17 mouse cellular contexts compared by ENCODE assay signal in the genomic region with DNA sequence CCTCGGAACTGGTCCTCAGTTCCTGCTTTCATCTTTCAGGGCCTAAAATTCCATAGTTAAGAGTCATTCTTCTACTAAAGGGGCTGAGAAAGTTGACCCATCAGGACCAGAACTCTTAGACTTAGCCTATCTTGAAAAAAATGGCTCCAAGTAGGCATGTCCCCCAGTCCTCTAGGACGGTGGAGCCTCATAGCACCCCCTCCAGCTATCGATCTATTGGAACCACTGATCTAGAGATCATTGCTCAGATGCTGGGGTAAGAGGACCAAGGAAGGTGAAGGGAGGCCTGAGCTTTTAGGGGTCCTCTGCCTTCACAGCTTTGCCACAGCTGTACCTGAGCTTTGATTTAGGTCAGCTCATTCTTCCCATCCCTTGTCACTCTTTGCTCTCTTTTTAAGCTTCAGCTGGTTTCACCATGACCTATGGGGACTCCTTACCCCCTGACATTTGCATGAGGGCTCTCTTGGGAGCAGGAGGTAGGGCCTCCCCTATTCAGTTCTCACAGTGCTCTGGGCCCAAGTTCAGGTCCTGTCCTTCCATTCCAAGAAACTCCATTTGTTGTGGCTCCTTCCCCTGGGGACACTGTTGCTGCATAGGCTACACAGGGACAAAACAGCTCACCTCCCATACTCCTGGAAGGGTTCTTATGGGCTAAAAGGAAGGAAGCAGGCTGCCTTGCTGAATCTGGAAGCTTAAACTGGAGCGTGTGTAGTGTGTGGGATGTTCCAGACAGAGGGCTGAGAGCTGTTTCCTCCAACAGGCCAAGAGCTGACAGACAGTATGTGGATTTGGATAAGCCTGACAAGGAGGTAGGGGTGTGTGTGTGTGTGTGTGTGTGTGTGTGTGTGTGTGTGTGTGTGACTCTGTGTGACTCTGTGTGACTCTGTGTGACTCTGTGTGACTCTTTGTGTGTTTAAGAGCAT. TPM values are rescaled to one million over a fixed set of nuclear protein-coding genes. Genes with fewer than 3 reads are reported as not detected.
DNase-seq lines count a peak whose midpoint lies in the region; ATAC-seq lines count a peak whose summit lies in the region.
"Had no signal": no experiment of that assay in that cellular context is flagged by ENCODE, and none has a peak within 500 bp of the region (broad histone marks: within the 10 kb centered on the region; RNA-seq: fewer than 3 reads in every experiment).

No protein-coding gene starts in this region.

- peak overlapping the region; percentile 66 for H3K4me2 ChIP-seq in liver, embryonic 16.5 days (ENCODE audit: low read depth, low read length)
- no peak overlapping the region for H3K4me2 ChIP-seq in hindbrain, embryonic 12.5 days (replicated peaks)
- H3K4me2 ChIP-seq: lung, embryonic 14.5 days; neural tube, embryonic 13.5 days had no signal

- H3K9me3 ChIP-seq in heart, embryonic 10.5 days: no peaks in the 10 kb centered on the region
- H3K9me3 ChIP-seq in liver, embryonic 16.5 days (replicated peaks; ENCODE audit: control insufficient read depth, low read length): no peaks in the 10 kb centered on the region
- no peaks in the 10 kb centered on the region for H3K9me3 ChIP-seq in hindbrain, embryonic 12.5 days (replicated peaks)
- H3K9me3 ChIP-seq: neural tube, embryonic 13.5 days had no signal

- no peak overlapping the region for H3K4me3 ChIP-seq in heart, embryonic 10.5 days
- H3K4me3 ChIP-seq in liver, embryonic 16.5 days (ENCODE audit: low read depth, low read length): peak overlapping the region; percentile 59
- H3K4me3 ChIP-seq in hindbrain, embryonic 12.5 days: no peak overlapping the region
- H3K4me3 ChIP-seq: neural tube, embryonic 13.5 days had no signal

- 77% methylated on average over 4 of the region's 4 CpGs for WGBS in heart, embryonic 10.5 days
- WGBS in liver, embryonic 16.5 days (ENCODE audit: insufficient replicate concordance): 48% methylated on average over 4 of the region's 4 CpGs
- 91% methylated on average over 4 of the region's 4 CpGs for WGBS in hindbrain, embryonic 12.5 days

- H3K4me1 ChIP-seq in heart, embryonic 10.5 days: 0 out of 2 replicates have a peak, but pooled peaks cover 2% of the 10 kb centered on the region
- peaks cover 20% of the 10 kb centered on the region for H3K4me1 ChIP-seq in liver, embryonic 16.5 days (ENCODE audit: control insufficient read depth, low read depth, low read length)
- no peaks in the 10 kb centered on the region for H3K4me1 ChIP-seq in hindbrain, embryonic 12.5 days
- H3K4me1 ChIP-seq: neural tube, embryonic 13.5 days had no signal

- intact Hi-C loops in heart, postnatal 36 days (cut with DNase I): no loop called here

- H3K36me3 ChIP-seq in heart, embryonic 10.5 days: no peaks in the 10 kb centered on the region
- H3K36me3 ChIP-seq in liver, embryonic 16.5 days (ENCODE audit: control insufficient read depth, insufficient read depth): no peaks in the 10 kb centered on the region
- H3K36me3 ChIP-seq in hindbrain, embryonic 12.5 days: no peaks in the 10 kb centered on the region
- H3K36me3 ChIP-seq: neural tube, embryonic 13.5 days had no signal

- peak; percentile 58 for DNase-seq in heart, embryonic 10.5 days (ENCODE audit: low spot score)
- no peak for DNase-seq in heart, postnatal 36 days
- peak; percentile 50 for DNase-seq in right cerebral cortex, adult 18-20 months
- DNase-seq in right cerebral cortex, postnatal 4 days: no peak
- DNase-seq in adipocyte (ENCODE audit: low spot score): peak; percentile 8
- no peak for DNase-seq in lung, postnatal 4 days
- DNase-seq: gastrocnemius, adult 2 months; heart, postnatal 10 days; kidney, adult 11 months; lung, embryonic 14.5 days; midbrain, embryonic 14.5 days had no signal

- no peak overlapping the region for H3K27ac ChIP-seq in heart, embryonic 10.5 days
- H3K27ac ChIP-seq in liver, embryonic 16.5 days (ENCODE audit: low read length): no peak overlapping the region
- no peak overlapping the region for H3K27ac ChIP-seq in hindbrain, embryonic 12.5 days
- H3K27ac ChIP-seq: gastrocnemius, adult 2 months; neural tube, embryonic 13.5 days had no signal

- H3K9ac ChIP-seq in liver, embryonic 16.5 days (ENCODE audit: low read depth, low read length): no peak overlapping the region; the same call in 1 of the 2 replicates
- H3K9ac ChIP-seq in hindbrain, embryonic 12.5 days: no peak overlapping the region
- H3K9ac ChIP-seq: lung, embryonic 14.5 days; neural tube, embryonic 13.5 days had no signal

- ATAC-seq in liver, embryonic 16.5 days (ENCODE audit: low read depth): no peak
- ATAC-seq in hindbrain, embryonic 12.5 days (ENCODE audit: low FRiP score): no peak

- H3K27me3 ChIP-seq in heart, embryonic 10.5 days (ENCODE audit: insufficient read depth, poor library complexity, severe bottlenecking): no peaks in the 10 kb centered on the region
- H3K27me3 ChIP-seq in liver, embryonic 16.5 days (ENCODE audit: control insufficient read depth, insufficient read depth, low read depth, low read length): no peaks in the 10 kb centered on the region
- H3K27me3 ChIP-seq in hindbrain, embryonic 12.5 days: no peaks in the 10 kb centered on the region
- H3K27me3 ChIP-seq: neural tube, embryonic 13.5 days had no signal

RNA-seq across cellular contexts. Expression of a gene that starts 20.2 kb away (rescaled TPM):
- polyA plus RNA-seq in heart, embryonic 10.5 days (2016; fragmentation: Nextera tagmentation; extraction: Ambion mirVana): 1.1 and 1.3 TPM in 2 replicates
- total RNA-seq in heart, postnatal 36 days (2021): 1 to 10 TPM in 1 of 2 experiments, under 1 TPM in 1; 0.89 to 1.4 TPM
- polyA plus RNA-seq in liver, embryonic 16.5 days (2015; fragmentation: Nextera tagmentation; extraction: Ambion mirVana): 6.8 and 7.3 TPM in 2 replicates
- 1.7 and 2.0 TPM in 2 replicates for polyA plus RNA-seq in hindbrain, embryonic 12.5 days (2016; fragmentation: Nextera tagmentation; extraction: Ambion mirVana)

RNA-seq across cellular contexts. Expression of a gene that starts 51.0 kb away (rescaled TPM):
- not detected in 2 replicates for polyA plus RNA-seq in heart, embryonic 10.5 days (2016; fragmentation: Nextera tagmentation; extraction: Ambion mirVana)
- total RNA-seq in heart, postnatal 36 days (2021): under 1 TPM; 0.14 to 0.25 TPM
- 13.4 and 14.2 TPM in 2 replicates for polyA plus RNA-seq in liver, embryonic 16.5 days (2015; fragmentation: Nextera tagmentation; extraction: Ambion mirVana)
- polyA plus RNA-seq in hindbrain, embryonic 12.5 days (2016; fragmentation: Nextera tagmentation; extraction: Ambion mirVana): 0.31 TPM in 1 of 2 replicates, not detected in the other
- total RNA-seq: gastrocnemius, adult 2 months; layer of hippocampus, adult 18-20 months had no signal
- polyA plus RNA-seq: cortical plate, adult 2 months; erythroblast, embryonic 14.5 days had no signal

Comparison
In these comparisons a context has a peak if more than half of its experiments do, and no peak if none do; other contexts are left out.
1. DNase-seq: peak in heart, embryonic 10.5 days (single experiment), right cerebral cortex, adult 18-20 months (single experiment) and adipocyte (single experiment); none in heart, postnatal 36 days (0 of 2), right cerebral cortex, postnatal 4 days (single experiment) and lung, postnatal 4 days (0 of 2).
2. RNA of a gene that starts 51.0 kb away (polyA plus RNA-seq): 13.4 to 14.2 TPM in liver, embryonic 16.5 days; 0.31 TPM in hindbrain, embryonic 12.5 days and not detected in heart, embryonic 10.5 days; every median in the first group is over 10 times any median in the second.